Mouse (Mus musculus) CH12.LX (cell line): ENCODE results near the gene Rabggta. TPM values are rescaled to one million over a fixed set of nuclear protein-coding genes. Genes with fewer than 3 reads are reported as not detected.

Experiments
- DNase-seq: peaks from one replicate; pipeline ENCODE4 v3.0.0-alpha.2; 2013; ENCODE audit errors: extremely low read depth
- H3K27ac ChIP-seq: 2 replicates; pipeline ENCODE4 v1.5.1; 2012; ENCODE audit warnings: low read depth, mild to moderate bottlenecking, control low read depth, moderate library complexity; ENCODE audit not compliant: insufficient read depth
- H3K27me3 ChIP-seq: replicated peaks from 2 replicates; pipeline ENCODE3; 2012; ENCODE audit warnings: inconsistent platforms
- H3K36me3 ChIP-seq, 2 experiments: replicated peaks in 1 of 2; 2 replicates each; pipeline versions ENCODE3 to v1.6.1; 2012; ENCODE audit warnings: inconsistent platforms in 1 of 2, low read length in 1 of 2, mild to moderate bottlenecking in 1 of 2, mixed read lengths in 1 of 2, moderate library complexity in 1 of 2; ENCODE audit not compliant: control insufficient read depth in 1 of 2, insufficient read depth in 1 of 2
- H3K4me1 ChIP-seq, 2 experiments: 2 replicates each; pipeline ENCODE4 v1.6.1; 2012; ENCODE audit warnings: inconsistent platforms in 1 of 2, moderate library complexity in 1 of 2; ENCODE audit not compliant: insufficient read depth in 2 of 2, control insufficient read depth in 1 of 2
- H3K4me2 ChIP-seq: 2 replicates; pipeline ENCODE4 v1.6.1; 2012; ENCODE audit warnings: low read depth, mild to moderate bottlenecking, control low read depth; ENCODE audit not compliant: poor library complexity, insufficient read depth, severe bottlenecking
- H3K4me3 ChIP-seq, 3 experiments: fragments of 150-350 bp in 1 of 3; sonication (generic) in 1 of 3; replicated peaks in 1 of 3; 2 replicates each; pipeline versions ENCODE3 to v1.5.1; 2011 to 2012; ENCODE audit warnings: low read depth in 2 of 3, low read length in 2 of 3, mild to moderate bottlenecking in 2 of 3, moderate library complexity in 2 of 3, control low read depth in 1 of 3, improper control_type of control experiment in 1 of 3, inconsistent platforms in 1 of 3, mixed read lengths in 1 of 3; ENCODE audit not compliant: poor library complexity in 1 of 3
- H3K79me2 ChIP-seq: replicated peaks from 2 replicates; pipeline ENCODE4 v1.6.1; 2012; ENCODE audit warnings: mild to moderate bottlenecking, moderate library complexity; ENCODE audit not compliant: control insufficient read depth, poor library complexity, insufficient read depth, severe bottlenecking; ENCODE audit errors: extremely low read depth
- H3K9ac ChIP-seq: 2 replicates; pipeline ENCODE4 v1.6.1; 2012; ENCODE audit warnings: low read depth, mild to moderate bottlenecking, control low read depth, moderate library complexity; ENCODE audit not compliant: insufficient read depth
- H3K9me3 ChIP-seq: replicated peaks from 2 replicates; pipeline ENCODE3; 2012; ENCODE audit warnings: low read length, inconsistent platforms, mixed read lengths
- BHLHE40 ChIP-seq: IDR thresholded peaks from 2 replicates; pipeline ENCODE4 v1.6.1; 2011; ENCODE audit warnings: mild to moderate bottlenecking, low read depth, low read length, improper control_type of control experiment
- CHD1 ChIP-seq: IDR thresholded peaks from 2 replicates; pipeline ENCODE4 v1.6.1; 2012; ENCODE audit warnings: low read depth, low read length, improper control_type of control experiment, inconsistent platforms
- CHD2 ChIP-seq: IDR thresholded peaks from 2 replicates; pipeline ENCODE4 v1.6.1; 2011; ENCODE audit warnings: low read length, improper control_type of control experiment
- E2F4 ChIP-seq: IDR thresholded peaks from 2 replicates; pipeline ENCODE4 v1.6.1; 2011; ENCODE audit warnings: low read depth, low read length, improper control_type of control experiment; ENCODE audit not compliant: insufficient replicate concordance
- GABPA ChIP-seq: IDR thresholded peaks from 2 replicates; pipeline ENCODE4 v1.6.1; 2012; ENCODE audit warnings: low read depth, low read length, improper control_type of control experiment, inconsistent platforms; ENCODE audit not compliant: insufficient replicate concordance
- HCFC1 ChIP-seq: IDR thresholded peaks from 2 replicates; pipeline ENCODE4 v1.6.1; 2012; ENCODE audit warnings: low read depth, mild to moderate bottlenecking, inconsistent platforms, low read length, improper control_type of control experiment
- KAT2A ChIP-seq: IDR thresholded peaks from 2 replicates; pipeline ENCODE4 v1.6.1; 2012; ENCODE audit warnings: low read length, improper control_type of control experiment, inconsistent platforms; ENCODE audit not compliant: insufficient replicate concordance
- MAX ChIP-seq: IDR thresholded peaks from 2 replicates; pipeline ENCODE4 v1.6.1; 2011; ENCODE audit warnings: low read length, improper control_type of control experiment
- MAZ ChIP-seq: IDR thresholded peaks from 2 replicates; pipeline ENCODE4 v1.6.1; 2012; ENCODE audit warnings: low read depth, mild to moderate bottlenecking, inconsistent platforms, low read length, improper control_type of control experiment, moderate library complexity
- MEF2A ChIP-seq: IDR thresholded peaks from 2 replicates; pipeline ENCODE4 v1.6.1; 2014; ENCODE audit warnings: low read depth, mild to moderate bottlenecking, inconsistent platforms, low read length, improper control_type of control experiment, borderline replicate concordance
- NELFE ChIP-seq: IDR thresholded peaks from 2 replicates; pipeline ENCODE4 v1.6.1; 2011; ENCODE audit warnings: low read depth, low read length, improper control_type of control experiment
- PAX5 ChIP-seq: IDR thresholded peaks from 2 replicates; pipeline ENCODE4 v1.6.1; 2012; ENCODE audit warnings: low read length, inconsistent platforms, mixed read lengths
- POLR2A ChIP-seq: IDR thresholded peaks from 2 replicates; pipeline ENCODE4 v1.6.1; 2011; ENCODE audit warnings: low read depth, mild to moderate bottlenecking, improper control_type of control experiment, low read length
- RCOR1 ChIP-seq: conservative IDR thresholded peaks from 2 replicates; pipeline ENCODE4 v1.6.1; 2012; ENCODE audit warnings: low read depth, mild to moderate bottlenecking, inconsistent platforms, low read length, improper control_type of control experiment
- SMC3 ChIP-seq: IDR thresholded peaks from 2 replicates; pipeline ENCODE4 v1.6.1; 2011; ENCODE audit warnings: low read depth, low read length, improper control_type of control experiment
- TCF12 ChIP-seq: IDR thresholded peaks from 2 replicates; pipeline ENCODE4 v1.6.1; 2014; ENCODE audit warnings: low read depth, mild to moderate bottlenecking, inconsistent platforms, low read length, improper control_type of control experiment
- UBTF ChIP-seq: IDR thresholded peaks from 2 replicates; pipeline ENCODE4 v1.6.1; 2012; ENCODE audit warnings: low read depth, mild to moderate bottlenecking, inconsistent platforms, low read length, improper control_type of control experiment, moderate library complexity
- USF1 ChIP-seq: IDR thresholded peaks from 2 replicates; pipeline ENCODE4 v1.6.1; 2014; ENCODE audit warnings: low read depth, mild to moderate bottlenecking, inconsistent platforms, low read length, improper control_type of control experiment
- ZC3H11A ChIP-seq: IDR thresholded peaks from 2 replicates; pipeline ENCODE4 v1.6.1; 2012; ENCODE audit warnings: low read depth, mild to moderate bottlenecking, inconsistent platforms, low read length, improper control_type of control experiment
- ZKSCAN1 ChIP-seq: IDR thresholded peaks from 2 replicates; pipeline ENCODE4 v1.6.1; 2012; ENCODE audit warnings: low read depth, inconsistent platforms, low read length, improper control_type of control experiment, borderline replicate concordance
- ZNF384 ChIP-seq: IDR thresholded peaks from 2 replicates; pipeline ENCODE4 v1.6.1; 2012; ENCODE audit warnings: low read depth, low read length, improper control_type of control experiment, inconsistent platforms
- dilution Hi-C: fragments of 300-500 bp; cut with MboI; formaldehyde crosslinking; loops from 2 replicates; pipeline ENCODE4 v1.14.3; 2020; ENCODE audit warnings: low sequenced_read_pairs; ENCODE audit not compliant: extremely low pct_unique_long_range_greater_than_20kb, extremely low pct_ligation_motif_present
- in situ Hi-C: fragments of 300-500 bp; cut with MboI; formaldehyde crosslinking; loops from 3 replicates; pipeline ENCODE4 v1.14.3; 2019; ENCODE audit warnings: low sequenced_read_pairs, low pct_ligation_motif_present, low pct_unique_long_range_greater_than_20kb, mixed read lengths
- polyA plus RNA-seq: library from polyadenylated mRNA; unstranded; fragments of >175 nt; gene quantifications from 2 replicates; pipeline ENCODE4 v1.2.1, GENCODE M21; 2012; ENCODE audit warnings: low read depth; ENCODE audit not compliant: insufficient read length
- total RNA-seq, 2 experiments: library from RNA; depleted of rRNA; stranded (reverse); fragments of 300-350 nt in 1 of 2; fragments of >200 nt in 1 of 2; gene quantifications; 2 replicates each; pipeline ENCODE4 v1.2.3; 2012 to 2014

Gene Rabggta
- total and polyA plus RNA-seq, 3 experiments = 13.9 to 21.9 (median 16.2) TPM

DNA sequence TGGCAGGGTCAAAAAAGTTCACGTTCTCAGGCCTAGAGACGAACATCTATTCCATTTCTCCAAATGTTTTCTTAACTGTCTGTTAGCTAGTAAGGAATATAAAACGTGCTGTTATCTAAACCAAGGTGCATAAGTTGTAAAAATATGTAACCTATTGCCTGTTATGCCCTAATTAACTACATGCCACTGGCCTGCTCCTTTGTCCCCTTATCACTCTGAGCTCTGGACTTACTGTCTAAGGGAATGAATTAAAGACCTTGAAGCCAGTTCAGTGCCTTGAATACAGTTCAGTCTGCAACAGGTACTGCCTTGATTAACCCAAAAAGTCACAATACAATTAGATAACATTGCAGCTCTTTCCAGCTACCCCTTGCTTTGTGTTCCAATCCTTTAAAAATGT is 13.3 kb upstream of the Rabggta start:
- Histone ChIP-seq H3K27ac (no peak overlapping the region), H3K4me3 (no peak overlapping the region), H3K4me1 (peaks cover 0 to 18% of the 10 kb centered on the region in 2 experiments; a peak in 2 of 4 replicates), H3K79me2 (no peaks in the 10 kb centered on the region), H3K9me3 (no peaks in the 10 kb centered on the region), H3K9ac (no peak overlapping the region), H3K36me3 (peaks cover 18 to 19% of the 10 kb centered on the region in 2 experiments), H3K27me3 (peaks cover 8% of the 10 kb centered on the region), H3K4me2 (no peak overlapping the region)
- in situ Hi-C loops = no loop called here
- dilution Hi-C loops = no loop called here
- DNase-seq = no peak
- TF ChIP-seq UBTF (no peak), NELFE (no peak), SMC3 (no peak), ZC3H11A (no peak), ZNF384 (no peak), HCFC1 (no peak), MAZ (no peak), MAX (no peak), POLR2A (no peak), ZKSCAN1 (no peak), USF1 (no peak)

DNA sequence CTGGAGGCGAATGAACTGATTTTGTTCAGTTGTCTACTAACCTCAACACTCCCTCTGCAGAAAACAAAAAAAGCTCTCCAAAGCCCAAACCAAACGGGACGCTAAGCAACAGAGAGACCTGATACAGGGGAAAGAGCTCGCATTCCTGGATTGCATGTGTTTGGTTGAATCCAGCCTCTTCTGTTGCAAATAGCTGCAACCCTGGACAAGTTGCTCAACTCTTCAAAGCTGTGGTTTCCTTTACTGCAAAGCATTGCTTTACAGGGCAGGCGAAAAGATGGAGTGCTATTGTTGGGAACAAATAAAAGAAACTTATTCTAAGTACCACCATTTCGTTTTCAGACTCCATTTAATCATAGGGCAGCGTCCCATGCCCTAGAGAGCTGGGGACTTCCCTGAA is 12.8 kb upstream of the Rabggta start:
- dilution Hi-C loops (no loop called here), in situ Hi-C loops (no loop called here)
- H3K4me3 ChIP-seq = no peak overlapping the region
- no peak for DNase-seq
- no peak overlapping the region for H3K4me2 ChIP-seq
- no peak for TF ChIP-seq MEF2A
- no peak for TF ChIP-seq CHD1
- no peak for TF ChIP-seq E2F4
- TF ChIP-seq TCF12 = no peak
- no peak for TF ChIP-seq GABPA
- TF ChIP-seq PAX5 = no peak
- no peak for TF ChIP-seq RCOR1
- TF ChIP-seq BHLHE40 = no peak
- no peak for TF ChIP-seq CHD2
- TF ChIP-seq KAT2A = no peak
- H3K36me3 ChIP-seq = peaks cover 13 to 14% of the 10 kb centered on the region in 2 experiments
- peaks cover 0 to 18% of the 10 kb centered on the region in 2 experiments; a peak in 2 of 4 replicates for H3K4me1 ChIP-seq
- no peaks in the 10 kb centered on the region for H3K79me2 ChIP-seq
- no peak overlapping the region for H3K27ac ChIP-seq
- H3K27me3 ChIP-seq = peaks cover 8% of the 10 kb centered on the region
- H3K9me3 ChIP-seq = no peaks in the 10 kb centered on the region
- H3K9ac ChIP-seq = no peak overlapping the region
